Mouse (Mus musculus) megakaryocyte, embryonic 14.5 days (primary cell): ENCODE measurements around the gene Gnai3. TPM values are rescaled to one million over a fixed set of nuclear protein-coding genes. Genes with fewer than 3 reads are reported as not detected.

Experiments
- H3K27me3 ChIP-seq: replicated peaks from 2 replicates; pipeline ENCODE3; 2012; ENCODE audit warnings: inconsistent platforms
- H3K36me3 ChIP-seq: replicated peaks from 2 replicates; pipeline ENCODE3; 2012; ENCODE audit warnings: low read length, inconsistent platforms, mixed read lengths
- H3K4me1 ChIP-seq: 2 replicates; pipeline ENCODE4 v1.6.1; 2012; ENCODE audit warnings: inconsistent platforms
- H3K4me3 ChIP-seq: replicated peaks from 2 replicates; pipeline ENCODE3; 2012; ENCODE audit warnings: moderate library complexity, mild to moderate bottlenecking, inconsistent platforms
- H3K9me3 ChIP-seq: 2 replicates; pipeline ENCODE4 v1.6.1; 2012; ENCODE audit warnings: inconsistent platforms
- FLI1 ChIP-seq: IDR thresholded peaks from 2 replicates; pipeline ENCODE4 v1.6.1; 2012; ENCODE audit warnings: low read length, inconsistent platforms, mixed read lengths
- GATA1 ChIP-seq: IDR thresholded peaks from 3 replicates; pipeline ENCODE4 v1.6.1; 2012; ENCODE audit warnings: mixed read lengths, low read length, inconsistent platforms, borderline replicate concordance
- polyA plus RNA-seq: library from polyadenylated mRNA; stranded (reverse); fragments of >175 nt; gene quantifications from 2 replicates; pipeline ENCODE4 v1.2.3, GENCODE M21; 2012; ENCODE audit warnings: low replicate concordance; ENCODE audit not compliant: insufficient read depth

Gene Gnai3
- polyA plus RNA-seq, 1 experiment, result 4.0 TPM

GRCm38 (mm10) chr3:108094976-108095760 lies 50.8 kb downstream of the Gnai3 start:
- Histone ChIP-seq H3K9me3 (no peaks in the 10 kb centered on the region), H3K4me1 (peaks cover 71% of the 10 kb centered on the region), H3K4me3 (no peak overlapping the region), H3K27me3 (peaks cover 3% of the 10 kb centered on the region), H3K36me3 (peaks cover 3% of the 10 kb centered on the region)
- TF ChIP-seq FLI1 (no peak), GATA1 (no peak)

- Histone ChIP-seq H3K27me3 (peaks cover 3% of the 10 kb centered on the region), H3K4me3 (no peak overlapping the region), H3K4me1 (peaks cover 81% of the 10 kb centered on the region), H3K36me3 (no peaks in the 10 kb centered on the region), H3K9me3 (no peaks in the 10 kb centered on the region)
- TF ChIP-seq GATA1, result no peak
- no peak for TF ChIP-seq FLI1
Measured at GRCm38 (mm10) chr3:108094146-108094545, 51.8 kb downstream of the Gnai3 start.

GRCm38 (mm10) chr3:108093306-108093705 lies 52.6 kb downstream of the Gnai3 start:
- no peaks in the 10 kb centered on the region for H3K9me3 ChIP-seq
- H3K4me1 ChIP-seq, result peaks cover 82% of the 10 kb centered on the region
- H3K4me3 ChIP-seq, result no peak overlapping the region
- H3K36me3 ChIP-seq, result no peaks in the 10 kb centered on the region
- TF ChIP-seq GATA1 (no peak), FLI1 (no peak)
- H3K27me3 ChIP-seq, result peaks cover 3% of the 10 kb centered on the region

GRCm38 (mm10) chr3:108092536-108093115 lies 53.3 kb downstream of the Gnai3 start, which contains the start of gene Gnat2:
Gene Gnat2, plus strand, starts transcription at chr3:108092789.
- Histone ChIP-seq H3K4me1 (peaks cover 76% of the 10 kb centered on the region), H3K4me3 (no peak within 1 kb of the TSS), H3K9me3 (no peaks in the 10 kb centered on the region)

GRCm38 (mm10) chr3:108092030-108092429 lies 53.9 kb downstream of the Gnai3 start:
- Histone ChIP-seq H3K4me1 (peaks cover 76% of the 10 kb centered on the region), H3K4me3 (no peak overlapping the region)

More at GRCm38 (mm10) chr3:108092536-108093115, 53.3 kb downstream of the Gnai3 start, which contains the start of gene Gnat2:
- H3K27me3 ChIP-seq, result peaks cover 3% of the 10 kb centered on the region
- no peaks in the 10 kb centered on the region for H3K36me3 ChIP-seq
- no peak for TF ChIP-seq FLI1
- no peak for TF ChIP-seq GATA1

GRCm38 (mm10) chr3:108090561-108090960 lies 55.4 kb downstream of the Gnai3 start:
- H3K9me3 ChIP-seq, result no peaks in the 10 kb centered on the region
- H3K4me3 ChIP-seq, result no peak overlapping the region
- TF ChIP-seq FLI1, result no peak
- TF ChIP-seq GATA1, result no peak
- H3K36me3 ChIP-seq, result no peaks in the 10 kb centered on the region
- peaks cover 3% of the 10 kb centered on the region for H3K27me3 ChIP-seq
- H3K4me1 ChIP-seq, result peaks cover 73% of the 10 kb centered on the region

More at GRCm38 (mm10) chr3:108092030-108092429, 53.9 kb downstream of the Gnai3 start:
- Histone ChIP-seq H3K27me3 (peaks cover 3% of the 10 kb centered on the region), H3K9me3 (no peaks in the 10 kb centered on the region), H3K36me3 (no peaks in the 10 kb centered on the region)
- TF ChIP-seq FLI1, result no peak
- no peak for TF ChIP-seq GATA1

GRCm38 (mm10) chr3:108089916-108090315 lies 56.0 kb downstream of the Gnai3 start:
- Histone ChIP-seq H3K9me3 (no peaks in the 10 kb centered on the region), H3K4me3 (no peak overlapping the region), H3K4me1 (peaks cover 72% of the 10 kb centered on the region), H3K27me3 (peaks cover 3% of the 10 kb centered on the region), H3K36me3 (no peaks in the 10 kb centered on the region)
- TF ChIP-seq GATA1, result no peak
- TF ChIP-seq FLI1, result no peak

- Histone ChIP-seq H3K9me3 (no peaks in the 10 kb centered on the region), H3K4me1 (peaks cover 73% of the 10 kb centered on the region), H3K4me3 (no peak overlapping the region), H3K36me3 (no peaks in the 10 kb centered on the region), H3K27me3 (peaks cover 3% of the 10 kb centered on the region)
- TF ChIP-seq GATA1 (no peak), FLI1 (no peak)
Measured at GRCm38 (mm10) chr3:108088842-108089380, 57.0 kb downstream of the Gnai3 start.

GRCm38 (mm10) chr3:108087329-108087728 lies 58.6 kb downstream of the Gnai3 start:
- no peak for TF ChIP-seq GATA1
- TF ChIP-seq FLI1, result no peak

GRCm38 (mm10) chr3:108086470-108086979 lies 59.4 kb downstream of the Gnai3 start, which contains the start of gene Ampd2:
Gene Ampd2, minus strand, starts transcription at chr3:108086651.
- Histone ChIP-seq H3K36me3 (peaks cover 17% of the 10 kb centered on the region), H3K27me3 (no peaks in the 10 kb centered on the region), H3K4me1 (peaks cover 80% of the 10 kb centered on the region), H3K4me3 (peak within 1 kb of the TSS; percentile 98), H3K9me3 (no peaks in the 10 kb centered on the region)
- TF ChIP-seq GATA1, result no peak
- no peak for TF ChIP-seq FLI1

More at GRCm38 (mm10) chr3:108087329-108087728, 58.6 kb downstream of the Gnai3 start:
- Histone ChIP-seq H3K9me3 (no peaks in the 10 kb centered on the region), H3K4me3 (peak overlapping the region; percentile 98), H3K4me1 (peaks cover 77% of the 10 kb centered on the region), H3K27me3 (peaks cover 3% of the 10 kb centered on the region), H3K36me3 (peaks cover 9% of the 10 kb centered on the region)
